Mouse (Mus musculus) lung, adult 2 months (tissue): ENCODE measurements around the gene Eddm3b.

ENCODE experiments used
- CTCF ChIP-seq: fragments of 200-500 bp; IDR thresholded peaks from 2 replicates; pipeline ENCODE4 v1.5.1; 2011; ENCODE audit warnings: mild to moderate bottlenecking, low read length, control low read depth; ENCODE audit not compliant: insufficient read depth
- POLR2A ChIP-seq: fragments of 200-500 bp; IDR thresholded peaks from 2 replicates; pipeline ENCODE4 v1.6.1; 2011; ENCODE audit warnings: low read depth, mild to moderate bottlenecking, control low read depth, low read length, borderline replicate concordance; ENCODE audit errors: extremely low read depth

DNA sequence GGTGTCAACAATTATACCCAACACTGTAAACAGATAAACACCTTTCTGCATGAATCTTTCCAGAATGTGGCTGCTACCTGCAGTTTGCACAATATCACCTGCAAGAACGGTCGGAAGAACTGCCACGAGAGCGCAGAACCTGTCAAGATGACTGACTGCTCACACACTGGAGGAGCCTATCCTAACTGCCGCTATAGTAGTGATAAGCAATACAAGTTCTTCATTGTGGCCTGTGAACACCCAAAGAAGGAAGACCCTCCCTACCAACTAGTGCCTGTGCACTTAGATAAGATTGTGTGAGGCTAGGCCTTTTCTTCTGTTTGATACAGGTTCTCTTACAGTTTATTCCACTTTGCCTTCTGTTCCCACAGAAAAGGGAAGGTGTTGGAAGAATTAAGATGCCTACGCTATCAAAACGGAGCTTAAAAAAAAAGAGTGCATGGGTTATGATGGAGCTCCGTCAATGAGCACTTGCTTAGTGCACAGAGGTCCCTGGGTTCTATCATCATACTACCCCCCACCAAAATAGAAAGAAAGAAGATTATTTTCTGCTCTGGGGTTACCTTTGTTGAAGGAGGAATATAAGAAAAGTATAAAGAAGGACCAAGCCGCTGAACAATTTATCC lies 16.2 kb downstream of the Eddm3b start:
- TF ChIP-seq CTCF = no peak
- no peak for TF ChIP-seq POLR2A
